Mouse (Mus musculus) bone marrow macrophage, adult 2 months (primary cell): ENCODE results near the gene Ctc1.

ENCODE experiments used
- CTCF ChIP-seq: IDR thresholded peaks from 2 replicates; pipeline ENCODE4 v1.5.1; 2012; ENCODE audit warnings: low read depth, mild to moderate bottlenecking, low read length, moderate library complexity
- POLR2A ChIP-seq: IDR thresholded peaks from 2 replicates; pipeline ENCODE4 v1.6.1; 2012; ENCODE audit warnings: mild to moderate bottlenecking, low read depth, low read length, borderline replicate concordance

GRCm38 (mm10) chr11:69064259-69065133 lies 48.8 kb downstream of the Ctc1 start:
- TF ChIP-seq CTCF (no peak), POLR2A (no peak)
